Mouse (Mus musculus): ENCODE data around the gene Vash2.
"Not testable (repeated sequence)": the region's sequence is repeated elsewhere in the genome, so short reads cannot be mapped to it uniquely, and the experiment has no call there.

The Vash2 gene

GRCm38 (mm10) chr1:190979100-190979563, at the start of gene Vash2:
Vash2 (minus strand) TSS chr1:190979296.
- DNase-seq (ENCODE audit: low read depth, low spot score) = peak; percentile 92

DNA sequence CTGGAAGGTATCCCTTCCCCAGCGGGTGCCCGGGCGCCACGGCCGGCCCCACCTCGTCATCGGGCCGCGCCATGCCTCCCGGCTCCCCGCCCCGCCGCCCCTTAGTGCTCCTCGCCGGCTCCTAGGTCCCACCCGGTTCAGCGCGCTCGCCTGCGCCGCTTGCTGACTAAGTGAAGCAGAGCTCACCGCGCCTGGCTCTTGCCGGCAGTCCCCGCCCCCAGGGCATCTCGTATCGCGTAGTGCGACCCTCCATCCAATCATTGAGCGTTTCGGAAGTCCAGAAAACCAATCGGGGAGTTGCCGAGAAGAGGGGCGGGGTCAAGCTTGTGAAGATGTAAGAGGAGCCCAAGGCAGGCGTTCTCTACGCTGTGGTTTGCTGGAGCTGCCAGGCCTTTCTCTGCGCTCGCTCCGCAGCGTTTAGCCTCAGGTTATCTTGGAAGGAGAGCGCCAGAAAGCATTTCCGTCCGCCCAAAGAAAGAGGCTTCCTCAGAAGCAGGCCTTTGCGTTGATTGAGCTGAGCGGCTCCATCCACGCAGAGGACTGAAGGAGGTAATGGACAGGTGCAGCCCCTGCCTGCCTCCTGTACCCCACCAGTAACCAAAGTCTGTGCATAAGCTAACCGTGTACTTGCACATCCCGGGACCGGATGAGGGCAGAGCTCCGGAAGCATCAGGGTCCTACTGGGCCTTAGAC, 47.1 kb upstream of the Vash2 start, which contains the start of gene Flvcr1:
Flvcr1 (minus strand) TSS at position 138 of the 693 bp plus-strand sequence.
- DNase-seq (ENCODE audit: low read depth, low spot score) = peak; percentile 99

- peak; percentile 28 for DNase-seq (ENCODE audit: low read depth, low spot score)
Observed at GRCm38 (mm10) chr1:191025016-191026012, 46.2 kb upstream of the Vash2 start.

- DNase-seq (ENCODE audit: low read depth, low spot score) = not testable (repeated sequence)
Observed at GRCm38 (mm10) chr1:191023806-191024205, 44.7 kb upstream of the Vash2 start.

GRCm38 (mm10) chr1:191023140-191023539, 44.0 kb upstream of the Vash2 start:
- no peak for DNase-seq (ENCODE audit: low read depth, low spot score)

DNA sequence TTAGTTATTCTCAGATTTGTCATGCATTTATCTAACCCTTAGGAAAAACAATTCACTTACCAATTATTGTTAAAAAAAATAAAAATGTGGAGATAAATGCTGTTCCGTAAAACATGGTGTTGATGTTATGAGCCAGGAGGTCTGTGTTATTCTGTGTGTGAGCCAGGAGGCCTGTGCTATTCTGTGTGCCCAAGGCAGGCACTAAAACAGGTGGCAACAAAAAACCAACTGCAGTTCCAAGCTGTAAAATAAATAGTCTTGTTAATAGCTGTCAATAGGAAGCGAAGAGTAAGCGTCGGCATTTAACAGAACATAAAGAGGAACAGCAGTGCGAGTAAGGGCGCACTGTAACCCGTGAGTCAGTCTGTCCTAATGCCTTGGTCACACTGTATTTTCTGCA, 41.9 kb upstream of the Vash2 start:
- DNase-seq (ENCODE audit: low read depth, low spot score) = no peak

DNA sequence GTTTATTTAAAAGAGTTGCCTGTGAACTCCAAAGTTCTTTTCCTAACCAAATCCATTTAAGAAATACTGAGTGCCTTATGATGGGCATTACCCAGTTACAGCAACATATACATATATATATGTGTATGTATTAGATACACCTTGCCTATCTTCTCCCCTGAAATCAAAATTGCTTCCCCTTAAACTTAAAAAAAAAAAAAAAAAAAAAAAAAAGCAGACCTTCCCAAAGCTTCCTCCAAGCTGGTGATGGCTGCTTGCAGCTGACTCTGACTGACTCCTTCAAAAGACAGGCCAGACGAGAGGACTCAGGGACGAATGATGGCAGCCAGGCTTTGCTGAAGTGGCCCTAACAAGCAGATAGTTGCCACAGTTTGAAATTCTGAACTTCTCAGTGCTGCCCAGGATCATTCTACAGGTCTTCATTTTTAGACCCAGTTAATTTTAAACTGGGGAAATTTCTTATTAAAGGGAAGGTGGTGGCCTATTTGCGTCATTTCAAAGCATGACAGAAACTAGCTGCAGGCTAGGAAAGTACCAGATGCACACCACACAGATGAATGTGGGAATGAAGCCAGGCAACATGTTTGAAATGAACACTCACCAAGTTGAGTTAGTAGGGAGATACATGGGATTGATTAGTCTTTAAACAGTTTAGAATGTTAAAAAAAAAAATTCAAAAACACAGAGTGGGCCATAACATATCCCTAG, 41.3 kb upstream of the Vash2 start:
- DNase-seq (ENCODE audit: low read depth, low spot score) = no peak

GRCm38 (mm10) chr1:191019803-191020202, 40.7 kb upstream of the Vash2 start:
- DNase-seq (ENCODE audit: low read depth, low spot score) = no peak

DNA sequence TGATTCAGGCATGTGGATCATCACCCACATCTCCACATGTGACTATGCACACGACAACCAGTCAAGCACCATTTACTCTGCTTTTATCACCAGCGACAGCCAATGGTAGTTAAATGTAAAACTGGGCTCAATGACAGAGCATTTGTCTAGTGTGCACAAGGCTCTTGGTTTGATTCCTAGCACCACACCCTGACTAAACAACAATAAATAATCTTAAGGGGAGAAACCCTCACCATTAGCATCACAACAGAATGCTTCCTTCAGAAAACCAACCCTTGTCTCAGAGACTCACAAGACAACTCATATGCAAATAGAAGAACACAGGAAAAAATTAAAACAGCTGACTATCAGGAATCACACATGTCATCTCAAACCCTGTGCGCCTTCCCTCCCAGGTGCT, 35.2 kb upstream of the Vash2 start:
- DNase-seq (ENCODE audit: low read depth, low spot score) = no peak

DNA sequence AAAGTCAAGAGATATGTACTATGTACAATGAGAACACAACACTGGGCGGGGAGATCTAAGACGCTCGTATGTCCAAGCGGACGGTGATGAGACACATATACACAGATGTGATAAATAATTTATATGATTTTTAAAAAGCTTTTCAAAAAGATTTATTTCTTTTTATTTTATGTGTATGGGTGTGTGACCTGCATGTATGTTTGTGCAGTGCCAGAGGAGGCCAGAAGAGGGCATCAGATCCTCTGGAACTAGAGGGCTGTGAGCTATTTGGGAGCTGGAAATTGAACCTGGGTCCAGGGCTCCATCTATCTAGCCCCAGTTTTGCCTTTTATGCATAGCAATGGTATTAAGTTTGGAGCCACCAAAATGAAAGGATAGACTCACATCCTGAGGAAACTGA, 29.6 kb upstream of the Vash2 start:
- DNase-seq (ENCODE audit: low read depth, low spot score) = no peak

GRCm38 (mm10) chr1:191002201-191002600, 23.1 kb upstream of the Vash2 start:
- no peak for DNase-seq (ENCODE audit: low read depth, low spot score)

GRCm38 (mm10) chr1:191000686-191001085, 21.6 kb upstream of the Vash2 start:
- no peak for DNase-seq (ENCODE audit: low read depth, low spot score)

DNA sequence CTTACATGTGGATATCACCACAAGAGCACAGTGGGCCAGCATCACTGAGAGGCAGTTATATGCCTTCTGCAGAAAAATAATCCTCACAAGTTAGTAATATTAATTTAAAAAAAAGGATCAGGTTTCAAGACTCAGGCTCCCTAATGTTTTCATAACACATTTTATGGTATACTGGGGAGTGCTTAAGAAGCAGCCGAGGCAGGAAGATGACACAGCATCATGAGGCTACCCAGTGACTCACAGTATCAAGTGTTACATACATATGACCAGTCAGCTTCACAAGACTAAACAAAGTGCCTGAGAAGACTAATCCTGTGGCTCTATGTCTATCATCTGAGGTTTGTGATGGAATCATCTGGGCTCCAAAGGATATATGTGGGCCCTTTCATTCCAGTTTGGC, 18.9 kb upstream of the Vash2 start:
- no peak for DNase-seq (ENCODE audit: low read depth, low spot score)

GRCm38 (mm10) chr1:190996346-190996877, 17.3 kb upstream of the Vash2 start:
- no peak for DNase-seq (ENCODE audit: low read depth, low spot score)

GRCm38 (mm10) chr1:190995548-190995947, 16.5 kb upstream of the Vash2 start:
- no peak for DNase-seq (ENCODE audit: low read depth, low spot score)

DNA sequence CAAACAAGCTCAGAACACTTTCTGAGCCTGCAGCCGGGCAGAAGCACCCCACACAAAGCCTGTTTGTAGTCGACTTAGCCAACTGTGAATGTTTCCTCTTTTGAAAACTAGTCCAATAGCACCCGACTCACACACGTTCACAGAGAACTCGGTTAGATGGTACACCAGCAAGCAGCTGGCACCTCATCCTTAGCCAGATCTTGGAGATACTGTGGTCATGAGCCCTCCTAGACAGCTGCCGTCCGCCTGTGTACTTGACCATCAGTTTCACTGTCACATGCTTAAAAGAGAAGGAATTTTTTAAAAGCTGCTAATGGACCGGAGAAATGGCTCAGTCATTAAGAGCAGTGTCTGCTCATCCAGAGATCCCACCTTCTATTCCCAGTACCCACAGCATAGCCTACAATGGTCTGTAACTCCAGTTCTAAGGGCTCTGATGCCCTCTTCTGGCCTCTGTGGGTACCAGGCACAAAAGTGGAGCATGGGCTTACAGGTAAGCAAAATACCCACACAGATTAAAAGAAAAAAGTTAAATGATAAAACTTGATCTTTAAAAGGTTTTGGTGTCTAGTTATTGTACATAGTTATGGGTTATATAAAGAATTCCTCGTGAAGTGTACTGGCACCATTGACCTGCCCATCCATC, 10.5 kb upstream of the Vash2 start:
- no peak for DNase-seq (ENCODE audit: low read depth, low spot score)

DNA sequence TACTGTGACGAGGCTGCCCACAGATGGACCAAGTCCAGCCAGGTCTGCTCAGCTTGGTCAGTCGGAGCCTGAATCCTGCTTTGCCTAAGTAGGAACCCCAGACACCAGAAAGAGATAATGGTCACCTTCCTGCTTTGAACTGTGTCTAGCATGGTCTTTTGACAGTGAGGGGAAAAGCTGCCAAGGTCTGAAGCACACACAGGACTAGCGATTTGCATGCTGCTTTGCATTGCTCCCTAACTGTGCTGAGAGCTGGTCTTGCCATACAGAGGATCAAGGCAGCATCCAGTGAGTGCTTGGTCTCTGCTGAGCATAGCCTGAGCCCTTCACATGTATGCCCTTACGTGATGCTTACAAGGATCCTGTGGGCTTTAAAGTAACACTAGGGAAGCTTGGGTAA, 2.3 kb upstream of the Vash2 start:
- DNase-seq (ENCODE audit: low read depth, low spot score) = no peak

DNA sequence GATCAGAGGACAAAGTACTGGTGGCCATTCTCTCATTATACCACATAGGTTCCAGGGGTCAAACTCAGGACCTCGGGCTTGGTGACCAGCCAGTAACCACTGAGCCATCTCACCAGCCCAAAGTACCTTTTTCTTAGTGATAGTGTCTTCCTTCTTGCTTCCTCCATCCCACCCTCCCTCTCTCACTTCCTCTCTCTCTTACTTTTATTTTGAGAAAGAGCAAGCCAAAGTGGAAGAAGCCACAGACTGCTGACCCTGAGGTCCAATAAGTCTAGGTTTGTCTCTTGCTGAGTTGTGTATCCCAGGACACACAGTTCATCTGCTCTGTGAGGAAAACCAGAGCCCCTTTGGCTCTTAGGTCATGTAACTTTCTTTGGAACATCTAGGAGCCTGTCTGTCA, 1.4 kb upstream of the Vash2 start:
- DNase-seq (ENCODE audit: low read depth, low spot score) = no peak

DNA sequence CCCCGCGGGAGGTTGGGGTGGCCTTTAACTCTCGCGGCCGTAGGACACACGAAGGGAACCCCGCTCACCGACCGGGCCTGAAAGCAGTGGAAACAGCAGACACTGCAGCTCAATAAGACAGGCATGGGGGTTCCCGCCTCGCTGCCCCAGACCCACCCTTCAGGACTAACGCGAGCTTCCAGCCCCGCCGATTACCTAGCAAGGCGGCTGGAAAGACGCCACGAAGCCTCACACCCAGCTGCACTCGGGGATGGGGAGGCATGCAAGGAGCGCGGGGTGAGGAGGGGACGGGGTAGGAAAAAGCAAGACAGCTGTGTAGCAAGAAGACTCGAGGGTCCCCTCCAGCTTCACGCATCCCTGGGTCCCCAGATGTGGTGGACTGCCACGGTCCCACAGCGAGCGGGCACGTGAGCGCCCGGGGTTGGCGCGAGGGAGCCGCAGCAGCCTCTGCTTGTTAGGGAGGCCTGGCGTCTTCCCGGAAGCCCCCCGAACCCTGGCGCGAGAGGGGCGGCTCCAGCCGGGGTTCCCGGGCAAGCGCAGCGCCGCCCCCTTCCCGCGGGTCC, 504 bp downstream of the Vash2 start:
- peak; percentile 32 for DNase-seq (ENCODE audit: low read depth, low spot score)

DNA sequence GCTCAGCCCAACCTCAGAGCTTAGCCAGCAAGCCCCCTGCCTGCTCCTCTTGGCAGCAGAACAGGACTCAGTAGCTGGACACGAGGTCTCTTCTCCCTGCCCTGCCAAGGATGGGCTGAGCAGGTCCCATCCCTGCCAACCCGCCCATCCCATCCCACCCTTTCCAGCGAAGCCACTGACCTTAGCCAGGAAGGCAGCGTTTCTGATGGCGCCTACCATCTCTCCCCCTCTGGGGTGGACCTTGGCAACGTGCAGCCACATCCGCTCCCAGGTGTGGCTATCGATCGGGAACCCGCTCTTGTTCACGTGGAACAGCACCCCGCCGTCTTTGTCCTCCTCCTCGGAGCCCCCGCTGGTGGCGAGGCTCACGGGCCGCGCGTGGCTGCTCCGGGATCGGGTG, 1.1 kb downstream of the Vash2 start:
- no peak for DNase-seq (ENCODE audit: low read depth, low spot score)

Data from forelimb bud, embryonic 11.5 days (tissue).